Mouse (Mus musculus) urinary bladder, postnatal 4 days (tissue): Measurements from ENCODE around the gene Lztfl1.
"Not testable (repeated sequence)": the region's sequence is repeated elsewhere in the genome, so short reads cannot be mapped to it uniquely, and the experiment has no call there.

Experiments used
- DNase-seq, 2 experiments: peaks; one replicate each; pipeline ENCODE4 v3.0.0; 2021 to 2022; ENCODE audit warnings: low spot score in 2 of 2

Gene Lztfl1

GRCm38 (mm10) chr9:123717186-123718008, at the start of gene Lztfl1:
Gene Lztfl1, minus strand, starts transcription at chr9:123717697.
- DNase-seq, result peak; percentile 92 to 97

GRCm38 (mm10) chr9:123766996-123767395, 49.5 kb upstream of the Lztfl1 start:
- no peak for DNase-seq

- DNase-seq, result no peak
Measured at GRCm38 (mm10) chr9:123763771-123764170, 46.3 kb upstream of the Lztfl1 start.

GRCm38 (mm10) chr9:123762886-123763285, 45.4 kb upstream of the Lztfl1 start:
- no peak for DNase-seq

- DNase-seq, result no peak
Measured at GRCm38 (mm10) chr9:123760806-123761205, 43.3 kb upstream of the Lztfl1 start.

- DNase-seq, result no peak
Measured at GRCm38 (mm10) chr9:123758645-123759044, 41.1 kb upstream of the Lztfl1 start.

- DNase-seq, result no peak
Measured at GRCm38 (mm10) chr9:123758156-123758555, 40.7 kb upstream of the Lztfl1 start.

- no peak for DNase-seq
Measured at GRCm38 (mm10) chr9:123757326-123757725, 39.8 kb upstream of the Lztfl1 start.

GRCm38 (mm10) chr9:123756752-123757151, 39.3 kb upstream of the Lztfl1 start:
- no peak for DNase-seq

- DNase-seq, result no peak
Measured at GRCm38 (mm10) chr9:123754333-123754732, 36.8 kb upstream of the Lztfl1 start.

GRCm38 (mm10) chr9:123749687-123750086, 32.2 kb upstream of the Lztfl1 start:
- DNase-seq, result not testable (repeated sequence)

GRCm38 (mm10) chr9:123740799-123741198, 23.3 kb upstream of the Lztfl1 start:
- no peak for DNase-seq

GRCm38 (mm10) chr9:123734133-123734532, 16.6 kb upstream of the Lztfl1 start:
- DNase-seq, result no peak

GRCm38 (mm10) chr9:123731271-123731670, 13.8 kb upstream of the Lztfl1 start:
- no peak for DNase-seq

- no peak for DNase-seq
Measured at GRCm38 (mm10) chr9:123722737-123723493, 5.4 kb upstream of the Lztfl1 start.

GRCm38 (mm10) chr9:123716301-123716700, 1.2 kb downstream of the Lztfl1 start:
- no peak for DNase-seq

GRCm38 (mm10) chr9:123713111-123713510, 4.4 kb downstream of the Lztfl1 start:
- DNase-seq, result no peak

GRCm38 (mm10) chr9:123709226-123709625, 8.3 kb downstream of the Lztfl1 start:
- DNase-seq, result no peak

- DNase-seq, result no peak
Measured at GRCm38 (mm10) chr9:123701822-123702221, 15.7 kb downstream of the Lztfl1 start.

GRCm38 (mm10) chr9:123695634-123696302, 21.7 kb downstream of the Lztfl1 start:
- DNase-seq, result no peak

GRCm38 (mm10) chr9:123688227-123688626, 29.3 kb downstream of the Lztfl1 start:
- DNase-seq, result no peak

GRCm38 (mm10) chr9:123686206-123686605, 31.3 kb downstream of the Lztfl1 start:
- DNase-seq, result no peak
